Mouse (Mus musculus) testis, adult 2 months (tissue): ENCODE data around the gene Fuz.

ENCODE experiments used
- CTCF ChIP-seq: fragments of 200-500 bp; IDR thresholded peaks from 2 replicates; pipeline ENCODE4 v1.5.1; 2012; ENCODE audit warnings: low read depth, mild to moderate bottlenecking, inconsistent platforms, low read length, moderate library complexity; ENCODE audit not compliant: control insufficient read depth, insufficient read depth, insufficient replicate concordance
- POLR2A ChIP-seq: fragments of 200-500 bp; IDR thresholded peaks from 2 replicates; pipeline ENCODE4 v1.6.1; 2012; ENCODE audit warnings: low read depth, mild to moderate bottlenecking, inconsistent platforms, low read length, moderate library complexity; ENCODE audit not compliant: control insufficient read depth

GRCm38 (mm10) chr7:44908706-44909476 lies 13.0 kb downstream of the Fuz start:
- TF ChIP-seq CTCF, result no peak
- TF ChIP-seq POLR2A, result no peak
